31 mouse cellular contexts compared by ENCODE assay signal in genomic region chr7:113228498-113228897, GRCm38 (mm10). TPM values are rescaled to one million over a fixed set of nuclear protein-coding genes. Genes with fewer than 3 reads are reported as not detected.
DNase-seq lines count a peak whose midpoint lies in the region; ATAC-seq lines count a peak whose summit lies in the region.
"Had no signal": no experiment of that assay in that cellular context is flagged by ENCODE, and none has a peak within 500 bp of the region (broad histone marks: within the 10 kb centered on the region; RNA-seq: fewer than 3 reads in every experiment).

No protein-coding gene starts in this region.

- DNase-seq in kidney, adult 18-20 months: no peak
- DNase-seq in lung, postnatal 25 days (ENCODE audit: low spot score): no peak
- DNase-seq in Muller cell, postnatal 12 days (ENCODE audit: inconsistent ontology term): peak; percentile 40
- DNase-seq in gastrocnemius, adult 18-20 months (ENCODE audit: low spot score): no peak
- DNase-seq: adrenal gland, adult 2 months; adrenal gland, postnatal 25 days; B cell, adult 2 months; cerebellum, adult 11-12 months; cerebellum, adult 8-10 months; cerebellum, postnatal 10 days; cerebellum, postnatal 36 days; embryo, embryonic 11 days; gastrocnemius, postnatal 10 days; gastrocnemius, postnatal 36 days; heart, adult 2 months; heart, postnatal 36 days had no signal

- no peaks in the 10 kb centered on the region for H3K27me3 ChIP-seq in kidney, embryonic 16.5 days (ENCODE audit: insufficient read depth, low read length)
- no peaks in the 10 kb centered on the region for H3K27me3 ChIP-seq in lung, embryonic 16.5 days (ENCODE audit: control insufficient read depth, insufficient read depth, low read depth, low read length)
- H3K27me3 ChIP-seq in limb, embryonic 13.5 days: 0 out of 2 replicates have a peak, but pooled peaks cover 2% of the 10 kb centered on the region
- H3K27me3 ChIP-seq: CH12.LX; embryonic facial prominence, embryonic 13.5 days; forebrain, embryonic 12.5 days; forebrain, embryonic 15.5 days; heart, embryonic 13.5 days; hindbrain, embryonic 13.5 days had no signal

- no peak overlapping the region for H3K4me3 ChIP-seq in kidney, embryonic 16.5 days (ENCODE audit: low read length)
- H3K4me3 ChIP-seq in lung, embryonic 16.5 days (ENCODE audit: low read length): no peak overlapping the region
- H3K4me3 ChIP-seq in limb, embryonic 13.5 days: no peak overlapping the region
- H3K4me3 ChIP-seq: embryonic facial prominence, embryonic 10.5 days; embryonic facial prominence, embryonic 13.5 days; erythroblast, embryonic 14.5 days; forebrain, embryonic 12.5 days; forebrain, embryonic 15.5 days; heart, adult 2 months; heart, embryonic 10.5 days; heart, embryonic 13.5 days; hindbrain, embryonic 10.5 days; hindbrain, embryonic 13.5 days had no signal

- ATAC-seq in kidney, embryonic 16.5 days (ENCODE audit: low FRiP score, low TSS enrichment): 0 out of 2 replicates have a peak, but pooled peaks have one; percentile 23
- peak; percentile 54; the same call in 1 of the 2 replicates for ATAC-seq in lung, embryonic 16.5 days (ENCODE audit: low read depth)
- ATAC-seq in limb, embryonic 13.5 days (ENCODE audit: low FRiP score, low read depth): peak; percentile 54; the same call in 1 of the 2 replicates
- ATAC-seq: forebrain, embryonic 15.5 days; hindbrain, embryonic 16.5 days had no signal

- H3K9ac ChIP-seq in kidney, embryonic 16.5 days (replicated peaks; ENCODE audit: low read length): no peak overlapping the region
- H3K9ac ChIP-seq in lung, embryonic 16.5 days (ENCODE audit: low read length): no peak overlapping the region
- no peak overlapping the region for H3K9ac ChIP-seq in limb, embryonic 13.5 days
- H3K9ac ChIP-seq: embryonic facial prominence, embryonic 13.5 days; forebrain, embryonic 12.5 days; forebrain, embryonic 15.5 days; heart, embryonic 13.5 days; hindbrain, embryonic 13.5 days had no signal

- H3K4me2 ChIP-seq in kidney, embryonic 16.5 days (replicated peaks; ENCODE audit: low read depth, low read length): no peak overlapping the region
- no peak overlapping the region for H3K4me2 ChIP-seq in lung, embryonic 16.5 days (ENCODE audit: low read depth, low read length)
- no peak overlapping the region for H3K4me2 ChIP-seq in limb, embryonic 13.5 days (replicated peaks)
- H3K4me2 ChIP-seq: embryonic facial prominence, embryonic 13.5 days; forebrain, embryonic 12.5 days; forebrain, embryonic 15.5 days; heart, embryonic 13.5 days; hindbrain, embryonic 13.5 days had no signal

- no peaks in the 10 kb centered on the region for H3K36me3 ChIP-seq in kidney, embryonic 16.5 days (ENCODE audit: insufficient read depth, low read length)
- H3K36me3 ChIP-seq in lung, embryonic 16.5 days (ENCODE audit: control insufficient read depth, insufficient read depth, low read length): no peaks in the 10 kb centered on the region
- no peaks in the 10 kb centered on the region for H3K36me3 ChIP-seq in limb, embryonic 13.5 days
- H3K36me3 ChIP-seq: embryonic facial prominence, embryonic 10.5 days; embryonic facial prominence, embryonic 13.5 days; forebrain, embryonic 12.5 days; forebrain, embryonic 15.5 days; G1E; heart, embryonic 10.5 days; heart, embryonic 13.5 days; hindbrain, embryonic 10.5 days; hindbrain, embryonic 13.5 days had no signal

- H3K9me3 ChIP-seq in kidney, embryonic 16.5 days (ENCODE audit: low read length): no peaks in the 10 kb centered on the region
- H3K9me3 ChIP-seq in lung, embryonic 16.5 days (ENCODE audit: control insufficient read depth, low read length): no peaks in the 10 kb centered on the region
- H3K9me3 ChIP-seq in limb, embryonic 13.5 days: no peaks in the 10 kb centered on the region
- H3K9me3 ChIP-seq: embryonic facial prominence, embryonic 10.5 days; embryonic facial prominence, embryonic 13.5 days; forebrain, embryonic 12.5 days; forebrain, embryonic 15.5 days; G1E; heart, embryonic 10.5 days; heart, embryonic 13.5 days; hindbrain, embryonic 10.5 days; hindbrain, embryonic 13.5 days had no signal

- H3K4me1 ChIP-seq in kidney, embryonic 16.5 days (ENCODE audit: insufficient read depth, low read length): no peaks in the 10 kb centered on the region
- no peaks in the 10 kb centered on the region for H3K4me1 ChIP-seq in lung, embryonic 16.5 days (replicated peaks; ENCODE audit: control insufficient read depth, insufficient read depth, low read length)
- H3K4me1 ChIP-seq in limb, embryonic 13.5 days: peaks cover 19% of the 10 kb centered on the region
- H3K4me1 ChIP-seq: forebrain, embryonic 12.5 days; forebrain, embryonic 15.5 days; hindbrain, embryonic 10.5 days had no signal

- no peak overlapping the region for H3K27ac ChIP-seq in kidney, embryonic 16.5 days (ENCODE audit: low read length)
- H3K27ac ChIP-seq in lung, embryonic 16.5 days (ENCODE audit: low read length): no peak overlapping the region
- H3K27ac ChIP-seq in limb, embryonic 13.5 days: no peak overlapping the region
- H3K27ac ChIP-seq: embryonic facial prominence, embryonic 10.5 days; embryonic facial prominence, embryonic 13.5 days; forebrain, embryonic 12.5 days; forebrain, embryonic 15.5 days; heart, adult 2 months; heart, embryonic 10.5 days; heart, embryonic 13.5 days; hindbrain, embryonic 10.5 days; hindbrain, embryonic 13.5 days had no signal

- WGBS in kidney, embryonic 16.5 days: 52% methylated on average over 6 of the region's 6 CpGs
- WGBS in lung, embryonic 16.5 days: 55% methylated on average over 6 of the region's 6 CpGs
- WGBS in limb, embryonic 13.5 days: 57% methylated on average over 6 of the region's 6 CpGs

RNA-seq across cellular contexts. Expression of gene Arntl, which starts 21.2 kb away (rescaled TPM):
- 9.7 and 10.5 TPM in 2 replicates for polyA plus RNA-seq in kidney, embryonic 16.5 days (2015; fragmentation: Nextera tagmentation; extraction: Ambion mirVana)
- 12.6 and 13.5 TPM in 2 replicates for polyA plus RNA-seq in lung, embryonic 16.5 days (2015; fragmentation: Nextera tagmentation; extraction: Ambion mirVana)
- polyA plus RNA-seq in limb, embryonic 13.5 days (2015; fragmentation: Nextera tagmentation; extraction: Ambion mirVana): 6.8 and 7.8 TPM in 2 replicates
- 10 to 100 TPM; 21.9 to 31.8 TPM for total RNA-seq in gastrocnemius, adult 18-20 months (2021)
